Comparison of ENCODE assay signal across 16 mouse cellular contexts in the genomic region with DNA sequence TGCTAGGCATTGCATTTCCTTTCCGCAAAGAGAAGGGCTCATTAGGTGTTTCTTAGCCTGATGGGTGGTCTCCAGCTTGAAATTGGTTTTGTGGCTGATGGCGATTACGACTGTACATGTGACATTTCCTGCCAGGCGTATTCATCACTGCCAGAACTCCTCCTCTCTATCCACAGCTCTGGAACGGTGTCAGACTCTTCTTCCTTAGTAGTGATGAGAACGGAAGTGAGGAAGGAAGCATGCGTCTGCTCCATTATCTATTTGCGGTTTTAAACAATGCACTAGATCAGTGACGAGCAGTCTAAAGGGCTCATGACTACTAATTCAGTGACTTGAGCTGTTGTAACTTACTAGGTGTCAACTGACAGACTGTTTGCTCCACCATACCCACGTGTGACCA.
DNase-seq lines count a peak whose midpoint lies in the region; ATAC-seq and TF ChIP-seq lines count a peak whose summit lies in the region.
"Had no signal": no experiment of that assay in that cellular context is flagged by ENCODE, and none has a peak within 500 bp of the region (broad histone marks: within the 10 kb centered on the region; RNA-seq: fewer than 3 reads in every experiment).

No protein-coding gene starts in this region.

- 65% methylated on average over 10 of the region's 10 CpGs for WGBS in hindbrain, embryonic 13.5 days
- 77% methylated on average over 10 of the region's 10 CpGs for WGBS in hindbrain, embryonic 12.5 days
- 74% methylated on average over 10 of the region's 10 CpGs for WGBS in liver, adult 2 months
- 40% methylated on average over 10 of the region's 10 CpGs for WGBS in liver, embryonic 11.5 days

- H3K36me3 ChIP-seq in hindbrain, embryonic 13.5 days = no peaks in the 10 kb centered on the region
- no peaks in the 10 kb centered on the region for H3K36me3 ChIP-seq in hindbrain, embryonic 12.5 days
- no peaks in the 10 kb centered on the region for H3K36me3 ChIP-seq in liver, adult 2 months (ENCODE audit: control insufficient read depth, insufficient read depth, low read length)
- H3K36me3 ChIP-seq in liver, embryonic 11.5 days (ENCODE audit: control insufficient read depth, insufficient read depth, low read length) = no peaks in the 10 kb centered on the region
- H3K36me3 ChIP-seq: embryonic facial prominence, embryonic 12.5 days; forebrain, embryonic 12.5 days; lung, embryonic 15.5 days had no signal

- H3K79me2 ChIP-seq in liver, adult 2 months (ENCODE audit: control insufficient read depth, insufficient read depth, low read length) = no peaks in the 10 kb centered on the region

- H3K4me2 ChIP-seq in hindbrain, embryonic 13.5 days = no peak overlapping the region
- H3K4me2 ChIP-seq in hindbrain, embryonic 12.5 days (replicated peaks) = no peak overlapping the region
- no peak overlapping the region for H3K4me2 ChIP-seq in liver, embryonic 11.5 days
- H3K4me2 ChIP-seq: embryonic facial prominence, embryonic 12.5 days; forebrain, embryonic 12.5 days; lung, embryonic 15.5 days had no signal

- no peaks in the 10 kb centered on the region; the same call in 1 of the 2 replicates for H3K9me3 ChIP-seq in hindbrain, embryonic 13.5 days
- peaks cover 5% of the 10 kb centered on the region; the same call in 1 of the 2 replicates for H3K9me3 ChIP-seq in hindbrain, embryonic 12.5 days (replicated peaks)
- no peaks in the 10 kb centered on the region for H3K9me3 ChIP-seq in liver, embryonic 11.5 days (ENCODE audit: control insufficient read depth, low read length)
- H3K9me3 ChIP-seq: embryonic facial prominence, embryonic 12.5 days; forebrain, embryonic 12.5 days; lung, embryonic 15.5 days had no signal

- no peak for ATAC-seq in hindbrain, embryonic 13.5 days (ENCODE audit: low FRiP score)
- ATAC-seq in hindbrain, embryonic 12.5 days (ENCODE audit: low FRiP score) = no peak
- ATAC-seq in liver, embryonic 11.5 days (replicated peaks; ENCODE audit: low FRiP score) = no peak
- ATAC-seq: inflammation-experienced regulatory T-cells, adult 6 months had no signal

- no peak for TF ChIP-seq POLR2A in liver, adult 2 months (IDR thresholded peaks at IDR 0.05; ENCODE audit: extremely low read depth, insufficient read depth, low read length)

- no peak for TF ChIP-seq CTCF in liver, adult 2 months (IDR thresholded peaks at IDR 0.05; ENCODE audit: low read depth, low read length)

- no peak overlapping the region for H3K9ac ChIP-seq in hindbrain, embryonic 13.5 days
- no peak overlapping the region for H3K9ac ChIP-seq in hindbrain, embryonic 12.5 days
- no peak overlapping the region for H3K9ac ChIP-seq in liver, adult 2 months (ENCODE audit: low read depth, low read length)
- no peak overlapping the region for H3K9ac ChIP-seq in liver, embryonic 11.5 days (ENCODE audit: low read depth, low read length)
- H3K9ac ChIP-seq: embryonic facial prominence, embryonic 12.5 days; forebrain, embryonic 12.5 days; lung, embryonic 15.5 days had no signal

- H3K4me3 ChIP-seq in hindbrain, embryonic 13.5 days = no peak overlapping the region
- no peak overlapping the region for H3K4me3 ChIP-seq in hindbrain, embryonic 12.5 days
- H3K4me3 ChIP-seq in liver, adult 2 months (ENCODE audit: insufficient read depth, low read depth, low read length) = no peak overlapping the region
- H3K4me3 ChIP-seq in liver, embryonic 11.5 days (ENCODE audit: low read depth, low read length) = no peak overlapping the region
- H3K4me3 ChIP-seq: embryonic facial prominence, embryonic 12.5 days; forebrain, embryonic 12.5 days; gastrocnemius, adult 2 months; lung, embryonic 15.5 days had no signal

- no peaks in the 10 kb centered on the region for H3K27me3 ChIP-seq in hindbrain, embryonic 13.5 days
- no peaks in the 10 kb centered on the region for H3K27me3 ChIP-seq in hindbrain, embryonic 12.5 days
- H3K27me3 ChIP-seq in liver, adult 2 months (ENCODE audit: control insufficient read depth, insufficient read depth, low read length) = no peaks in the 10 kb centered on the region
- no peaks in the 10 kb centered on the region for H3K27me3 ChIP-seq in liver, embryonic 11.5 days (replicated peaks; ENCODE audit: control insufficient read depth, insufficient read depth, low read length)
- H3K27me3 ChIP-seq: embryonic facial prominence, embryonic 12.5 days; forebrain, embryonic 12.5 days; lung, embryonic 15.5 days had no signal

- 0 out of 2 replicates have a peak overlapping the region, but pooled peaks have one; percentile 6 for H3K27ac ChIP-seq in hindbrain, embryonic 13.5 days
- no peak overlapping the region for H3K27ac ChIP-seq in hindbrain, embryonic 12.5 days
- H3K27ac ChIP-seq in liver, adult 2 months (replicated peaks; ENCODE audit: insufficient read depth, low read depth, low read length) = peak overlapping the region; percentile 28; the same call in 1 of the 2 replicates
- no peak overlapping the region for H3K27ac ChIP-seq in liver, embryonic 11.5 days (ENCODE audit: low read depth, low read length)
- H3K27ac ChIP-seq: embryonic facial prominence, embryonic 12.5 days; forebrain, embryonic 12.5 days; gastrocnemius, adult 2 months; lung, embryonic 15.5 days had no signal

- peak; percentile 22 for DNase-seq in liver, adult 2 months (ENCODE audit: extremely low read depth, low read depth, low spot score)
- DNase-seq in liver, embryonic 11.5 days (ENCODE audit: low spot score) = no peak
- peak; percentile 6 for DNase-seq in forelimb bud, embryonic 11.5 days (ENCODE audit: low read depth, low spot score)
- peak; percentile 44 for DNase-seq in lung, postnatal 10 days
- DNase-seq in layer of hippocampus, adult 11-12 months (ENCODE audit: low spot score) = no peak
- DNase-seq: adrenal gland, postnatal 25 days; cerebellum, postnatal 36 days; gastrocnemius, adult 2 months; midbrain, embryonic 14.5 days; right cerebral cortex, postnatal 4 days had no signal

- H3K4me1 ChIP-seq in hindbrain, embryonic 13.5 days (replicated peaks) = no peaks in the 10 kb centered on the region
- H3K4me1 ChIP-seq in hindbrain, embryonic 12.5 days = no peaks in the 10 kb centered on the region
- peaks cover 2% of the 10 kb centered on the region; the same call in 1 of the 2 replicates for H3K4me1 ChIP-seq in liver, adult 2 months (ENCODE audit: control insufficient read depth, insufficient read depth, low read length)
- no peaks in the 10 kb centered on the region for H3K4me1 ChIP-seq in liver, embryonic 11.5 days (replicated peaks; ENCODE audit: control insufficient read depth, insufficient read depth, low read length)
- H3K4me1 ChIP-seq: forebrain, embryonic 12.5 days had no signal

Comparison
In these comparisons a context has a peak if more than half of its experiments do, and no peak if none do; other contexts are left out.
1. H3K27ac ChIP-seq: peak in hindbrain, embryonic 13.5 days (single experiment) and liver, adult 2 months (single experiment); none in hindbrain, embryonic 12.5 days (single experiment) and liver, embryonic 11.5 days (single experiment).
2. DNase-seq: peak in liver, adult 2 months (single experiment), forelimb bud, embryonic 11.5 days (single experiment) and lung, postnatal 10 days (single experiment); none in liver, embryonic 11.5 days (single experiment) and layer of hippocampus, adult 11-12 months (single experiment).